Mouse (Mus musculus) myocyte (in vitro differentiated cells): Measurements from ENCODE around the gene Cd86.

Experiments
- CEBPB ChIP-seq: IDR thresholded peaks from 2 replicates; pipeline ENCODE4 v1.6.1; 2011; ENCODE audit warnings: mild to moderate bottlenecking, moderate library complexity; ENCODE audit not compliant: poor library complexity, insufficient read depth, severe bottlenecking
- E2F4 ChIP-seq: IDR thresholded peaks from one replicate; pipeline ENCODE4 v1.6.1; 2011; ENCODE audit warnings: mild to moderate bottlenecking, control low read depth, moderate library complexity; ENCODE audit not compliant: insufficient read depth
- MAX ChIP-seq: IDR thresholded peaks from one replicate; pipeline ENCODE4 v1.6.1; 2011; ENCODE audit warnings: low read depth, mild to moderate bottlenecking, control low read depth
- MYOD1 ChIP-seq, 3 experiments: IDR thresholded peaks; one replicate each; pipeline ENCODE4 v1.6.1; 2011; ENCODE audit warnings: control low read depth in 2 of 3, low read depth in 2 of 3, mild to moderate bottlenecking in 2 of 3, moderate library complexity in 1 of 3; ENCODE audit not compliant: insufficient read length in 2 of 3, control insufficient read depth in 1 of 3
- MYOG ChIP-seq, 3 experiments: IDR thresholded peaks; one replicate each; pipeline ENCODE4 v1.6.1; 2011; ENCODE audit warnings: control low read depth in 2 of 3, low read depth in 2 of 3, mild to moderate bottlenecking in 2 of 3; ENCODE audit not compliant: insufficient read length in 2 of 3, control insufficient read depth in 1 of 3, insufficient read depth in 1 of 3
- POLR2A ChIP-seq: IDR thresholded peaks from one replicate; pipeline ENCODE4 v1.6.1; 2011; ENCODE audit warnings: low read depth, mild to moderate bottlenecking, control low read depth, moderate library complexity; ENCODE audit not compliant: insufficient read length
- REST ChIP-seq: IDR thresholded peaks from one replicate; pipeline ENCODE4 v1.6.1; 2011; ENCODE audit warnings: mild to moderate bottlenecking, control low read depth, moderate library complexity; ENCODE audit not compliant: insufficient read depth, insufficient read length
- SRF ChIP-seq: IDR thresholded peaks from one replicate; pipeline ENCODE4 v1.6.1; 2011; ENCODE audit warnings: low read depth; ENCODE audit not compliant: control insufficient read depth, insufficient read length
- TCF12 ChIP-seq: IDR thresholded peaks from one replicate; pipeline ENCODE4 v1.6.1; 2011; ENCODE audit warnings: mild to moderate bottlenecking, control low read depth; ENCODE audit not compliant: poor library complexity, insufficient read depth, severe bottlenecking
- USF1 ChIP-seq: IDR thresholded peaks from one replicate; pipeline ENCODE4 v1.6.1; 2011; ENCODE audit warnings: low read depth, mild to moderate bottlenecking, control low read depth, moderate library complexity

- no peak for TF ChIP-seq POLR2A
- TF ChIP-seq REST, result no peak
- TF ChIP-seq USF1, result no peak
- no peak for TF ChIP-seq SRF
- no peak for TF ChIP-seq CEBPB
- no peak for TF ChIP-seq E2F4
- no peak for TF ChIP-seq MAX
- no peak for TF ChIP-seq TCF12
- no peak for TF ChIP-seq MYOG (IDR thresholded peaks at IDR 0.05; ENCODE audit: control insufficient read depth in 1 of 3, insufficient read depth in 1 of 3, insufficient read length in 2 of 3, low read depth in 2 of 3)
- TF ChIP-seq MYOD1 (IDR thresholded peaks at IDR 0.05; ENCODE audit: control insufficient read depth in 1 of 3, insufficient read length in 2 of 3, low read depth in 2 of 3), result no peak
Observed at GRCm38 (mm10) chr16:36708751-36709150, 42.9 kb upstream of the Cd86 start.
